Mouse (Mus musculus) heart, embryonic 11.5 days (tissue): ENCODE results near the gene Gm20388. TPM values are rescaled to one million over a fixed set of nuclear protein-coding genes. Genes with fewer than 3 reads are reported as not detected.

ENCODE experiments used
- ATAC-seq: fragments of 200-750 bp; cut with Nextera tagmentation; replicated peaks from 2 replicates; pipeline ENCODE4 v1.8.0; 2017; ENCODE audit warnings: moderate library complexity; ENCODE audit not compliant: insufficient number of reproducible peaks, low FRiP score, low TSS enrichment
- H3K27ac ChIP-seq: fragments of 300-500 bp; sonication (generic); 2 replicates; pipeline ENCODE4 v1.5.1; 2014; ENCODE audit warnings: mild to moderate bottlenecking, low read depth, low read length
- H3K27me3 ChIP-seq: fragments of 300-500 bp; sonication (generic); 2 replicates; pipeline ENCODE4 v1.6.1; 2014; ENCODE audit warnings: mild to moderate bottlenecking, low read length, mixed read lengths; ENCODE audit not compliant: control insufficient read depth, insufficient read depth
- H3K36me3 ChIP-seq: fragments of 300-500 bp; sonication (generic); 2 replicates; pipeline ENCODE4 v1.6.1; 2014; ENCODE audit warnings: mild to moderate bottlenecking, low read length, moderate library complexity, mixed read lengths; ENCODE audit not compliant: control insufficient read depth, insufficient read depth
- H3K4me1 ChIP-seq: fragments of 300-500 bp; sonication (generic); 2 replicates; pipeline ENCODE4 v1.6.1; 2014; ENCODE audit warnings: low read length; ENCODE audit not compliant: control insufficient read depth, insufficient read depth
- H3K4me2 ChIP-seq: fragments of 300-500 bp; sonication (generic); 2 replicates; pipeline ENCODE4 v1.6.1; 2014; ENCODE audit warnings: mild to moderate bottlenecking, moderate library complexity
- H3K4me3 ChIP-seq: fragments of 300-500 bp; sonication (generic); 2 replicates; pipeline ENCODE4 v1.5.1; 2014; ENCODE audit warnings: low read depth, low read length
- H3K9ac ChIP-seq: fragments of 300-500 bp; sonication (generic); 2 replicates; pipeline ENCODE4 v1.6.1; 2014; ENCODE audit warnings: mild to moderate bottlenecking, low read depth, low read length, moderate library complexity
- H3K9me3 ChIP-seq: fragments of 300-500 bp; sonication (generic); replicated peaks from 2 replicates; pipeline ENCODE4 v1.6.1; 2016; ENCODE audit warnings: low read length; ENCODE audit not compliant: control insufficient read depth
- WGBS: fragments of 180-500 bp; shearing (Covaris S2); extraction: QIAGEN DNeasy Blood & Tissue Kit; methylation state at CpG from one replicate; pipeline ENCODE4 v1.1.7; 2014; ENCODE audit not compliant: insufficient replicate concordance; 5-methylcytosine and 5-hydroxymethylcytosine counted together
- polyA plus RNA-seq: library from polyadenylated mRNA; unstranded; fragments of >200 nt; fragmentation: Nextera tagmentation; extraction: Ambion mirVana; gene quantifications from 2 replicates; pipeline ENCODE4 v1.2.1, GENCODE M21; 2014

The Gm20388 gene
- polyA plus RNA-seq, 1 experiment from 2014 or later = 6.4 TPM

DNA sequence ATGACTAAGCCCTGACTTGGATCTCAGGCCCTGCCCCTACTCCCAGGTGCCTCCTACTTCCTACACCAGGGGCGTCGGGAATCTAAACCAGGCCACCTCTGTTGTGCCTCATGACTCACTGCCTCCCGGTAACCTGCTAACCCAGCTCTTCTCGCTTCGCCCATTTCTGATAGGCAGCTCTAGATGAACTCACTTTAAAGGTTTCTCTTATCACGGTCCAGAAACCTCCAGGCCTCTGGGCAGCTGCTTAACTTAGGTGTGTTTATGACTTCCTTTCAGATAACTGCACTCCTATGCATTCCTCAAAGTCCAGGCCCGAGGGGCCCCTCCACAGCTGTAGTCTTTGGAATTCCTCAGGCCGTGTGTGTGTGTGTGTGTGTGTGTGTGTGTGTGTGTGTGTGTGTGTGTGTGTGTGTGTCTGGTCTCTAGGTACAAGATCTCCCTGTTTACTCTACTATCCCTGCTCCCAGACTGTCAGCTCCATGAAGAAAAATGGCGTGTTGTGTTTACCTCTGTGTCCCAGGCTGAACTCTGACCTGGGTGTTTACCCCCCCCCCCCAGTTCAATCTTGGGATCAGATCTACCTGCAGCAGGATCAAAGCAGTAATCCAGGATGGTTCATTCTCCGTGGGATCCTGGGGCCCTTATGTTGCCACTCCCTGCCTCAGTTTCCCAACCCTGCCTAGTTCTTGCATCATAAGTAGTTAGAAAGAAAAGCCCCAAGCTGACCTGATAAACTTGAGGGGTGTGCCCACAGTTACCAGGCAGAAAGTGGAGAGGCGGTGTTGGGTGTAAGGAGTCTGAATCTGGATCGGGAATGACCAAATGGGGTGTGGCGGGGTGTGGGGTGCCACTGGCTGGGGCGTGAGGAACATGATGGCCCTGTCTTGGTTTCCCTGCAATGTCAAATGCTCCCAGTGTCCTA, 2725.5 kb downstream of the Gm20388 start:
- WGBS = 34% methylated on average over 14 of the region's 14 CpGs
- H3K4me3 ChIP-seq = no peak overlapping the region
- no peak overlapping the region for H3K9ac ChIP-seq
- 0 out of 2 replicates have a peak, but pooled peaks have one; percentile 31 for ATAC-seq
- H3K36me3 ChIP-seq = no peaks in the 10 kb centered on the region; the same call in 1 of the 2 replicates
- no peak overlapping the region for H3K4me2 ChIP-seq
- H3K9me3 ChIP-seq = no peaks in the 10 kb centered on the region
- H3K27me3 ChIP-seq = no peaks in the 10 kb centered on the region
- H3K4me1 ChIP-seq = peaks cover 31% of the 10 kb centered on the region
- H3K27ac ChIP-seq = no peak overlapping the region; the same call in 1 of the 2 replicates

DNA sequence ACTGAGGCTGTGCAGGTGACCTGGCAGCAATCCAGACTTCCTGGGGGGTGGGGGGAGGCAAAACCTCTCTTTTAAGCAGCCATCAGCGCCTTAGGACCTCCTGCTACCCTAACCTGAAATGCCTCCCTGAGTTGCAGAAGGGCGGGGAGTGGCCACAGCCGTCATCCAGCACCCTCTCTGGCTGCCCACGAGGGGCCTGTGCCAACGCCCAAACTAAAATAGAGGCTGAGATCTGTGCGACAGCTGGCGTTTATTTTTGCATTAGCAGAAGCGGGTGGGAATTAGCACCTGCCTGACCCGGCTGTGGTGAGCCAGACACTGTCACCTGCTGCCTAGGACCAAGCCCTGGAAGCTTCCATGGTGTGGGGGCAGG, 2726.1 kb downstream of the Gm20388 start:
- Histone ChIP-seq H3K4me2 (no peak overlapping the region), H3K4me3 (no peak overlapping the region), H3K9me3 (no peaks in the 10 kb centered on the region), H3K36me3 (no peaks in the 10 kb centered on the region; the same call in 1 of the 2 replicates), H3K9ac (no peak overlapping the region), H3K4me1 (peaks cover 31% of the 10 kb centered on the region), H3K27me3 (no peaks in the 10 kb centered on the region), H3K27ac (no peak overlapping the region)
- ATAC-seq = no peak
- WGBS = 52% methylated on average over 9 of the region's 9 CpGs

DNA sequence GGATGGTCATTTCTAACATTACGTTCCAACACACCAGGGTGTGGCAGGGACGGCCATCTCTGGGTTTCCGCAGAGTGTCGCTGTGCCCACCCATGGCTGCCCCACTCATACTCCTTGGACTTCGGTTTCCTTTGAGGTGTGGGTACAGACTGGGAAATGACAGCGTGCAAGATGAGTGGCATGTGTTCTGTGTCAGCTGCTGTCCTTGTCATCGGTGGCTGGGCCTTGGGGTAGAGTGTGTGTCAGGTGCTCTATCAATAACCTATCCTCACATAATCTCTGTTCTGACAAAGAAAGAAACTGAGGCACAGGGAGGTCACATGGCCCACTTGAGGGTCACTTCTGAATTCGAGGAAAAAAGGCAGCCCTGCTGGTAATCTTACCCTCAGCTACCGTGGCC, 2726.6 kb downstream of the Gm20388 start:
- no peak overlapping the region for H3K27ac ChIP-seq
- H3K4me2 ChIP-seq = no peak overlapping the region
- H3K9me3 ChIP-seq = no peaks in the 10 kb centered on the region
- ATAC-seq = no peak
- peaks cover 31% of the 10 kb centered on the region for H3K4me1 ChIP-seq
- WGBS = 82% methylated on average over 9 of the region's 9 CpGs
- H3K27me3 ChIP-seq = no peaks in the 10 kb centered on the region
- H3K4me3 ChIP-seq = no peak overlapping the region
- H3K36me3 ChIP-seq = no peaks in the 10 kb centered on the region; the same call in 1 of the 2 replicates
- H3K9ac ChIP-seq = no peak overlapping the region

DNA sequence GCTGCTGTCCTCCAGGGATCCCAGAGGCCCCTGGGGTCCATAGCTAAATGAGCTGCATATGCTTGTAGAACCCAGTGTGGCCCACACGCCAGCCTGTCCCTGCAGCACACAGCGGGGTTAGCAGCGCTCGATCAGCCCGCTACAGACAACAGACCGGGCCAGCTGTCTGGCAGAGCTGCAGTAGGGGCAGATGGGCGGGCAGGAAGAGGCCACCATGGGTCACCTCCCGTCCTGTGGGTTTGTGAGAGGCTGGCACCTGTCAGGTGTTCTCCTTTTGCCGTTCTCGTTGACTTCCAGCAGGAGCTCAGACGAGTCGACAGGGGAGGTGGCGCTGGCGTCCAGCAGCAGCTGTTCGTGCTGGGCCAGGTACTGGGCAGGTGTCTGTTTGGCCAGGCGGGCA, 2728.0 kb downstream of the Gm20388 start:
- peaks cover 31% of the 10 kb centered on the region for H3K4me1 ChIP-seq
- no peak overlapping the region for H3K4me2 ChIP-seq
- no peak for ATAC-seq

DNA sequence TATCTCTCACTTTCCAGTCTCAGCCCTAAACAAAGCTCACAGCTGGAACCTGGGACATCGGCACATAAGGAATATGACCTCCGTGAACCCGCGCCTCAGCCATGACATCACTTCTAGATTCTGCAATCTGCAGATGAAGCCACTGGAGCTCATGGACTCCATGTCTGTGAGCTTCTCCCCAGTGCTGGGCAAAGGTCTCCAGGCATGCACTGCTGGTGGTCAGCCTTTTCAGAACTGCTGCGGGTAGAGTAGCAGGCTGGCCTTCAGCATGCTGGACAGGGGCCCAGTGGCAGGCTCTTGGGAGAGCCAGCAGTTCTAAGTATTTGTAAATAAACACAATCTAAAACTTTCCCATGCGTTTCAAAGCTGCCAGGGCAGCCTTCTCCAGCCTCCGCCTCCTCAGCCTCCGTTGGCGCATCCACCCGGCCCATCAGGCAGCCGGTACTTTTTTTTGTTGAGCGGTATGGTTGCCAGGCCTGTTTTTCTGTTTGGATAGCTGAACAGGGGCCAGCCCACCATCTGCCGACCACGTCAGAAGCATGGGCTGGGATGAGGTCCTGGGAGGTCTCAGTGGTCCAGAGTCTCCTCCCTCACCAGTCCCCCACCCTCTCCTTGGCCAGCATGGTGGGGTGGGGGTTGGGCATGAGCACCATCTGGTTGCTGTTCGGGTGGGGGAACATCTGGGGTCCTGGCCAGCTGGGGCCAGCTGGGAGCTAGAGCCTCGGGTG, 2729.0 kb downstream of the Gm20388 start:
- 41% methylated on average over 16 of the region's 16 CpGs for WGBS
- H3K27me3 ChIP-seq = no peaks in the 10 kb centered on the region
- no peak for ATAC-seq
- no peak overlapping the region for H3K4me2 ChIP-seq
- no peak overlapping the region for H3K27ac ChIP-seq
- no peak overlapping the region for H3K4me3 ChIP-seq
- H3K9ac ChIP-seq = no peak overlapping the region
- H3K9me3 ChIP-seq = no peaks in the 10 kb centered on the region
- H3K4me1 ChIP-seq = peaks cover 38% of the 10 kb centered on the region
- H3K36me3 ChIP-seq = no peaks in the 10 kb centered on the region; the same call in 1 of the 2 replicates

More for the DNA sequence above, 2728.0 kb downstream of the Gm20388 start:
- Histone ChIP-seq H3K9me3 (no peaks in the 10 kb centered on the region), H3K4me3 (no peak overlapping the region), H3K27ac (no peak overlapping the region), H3K27me3 (no peaks in the 10 kb centered on the region), H3K36me3 (no peaks in the 10 kb centered on the region; the same call in 1 of the 2 replicates), H3K9ac (no peak overlapping the region)
- WGBS = 84% methylated on average over 16 of the region's 16 CpGs

DNA sequence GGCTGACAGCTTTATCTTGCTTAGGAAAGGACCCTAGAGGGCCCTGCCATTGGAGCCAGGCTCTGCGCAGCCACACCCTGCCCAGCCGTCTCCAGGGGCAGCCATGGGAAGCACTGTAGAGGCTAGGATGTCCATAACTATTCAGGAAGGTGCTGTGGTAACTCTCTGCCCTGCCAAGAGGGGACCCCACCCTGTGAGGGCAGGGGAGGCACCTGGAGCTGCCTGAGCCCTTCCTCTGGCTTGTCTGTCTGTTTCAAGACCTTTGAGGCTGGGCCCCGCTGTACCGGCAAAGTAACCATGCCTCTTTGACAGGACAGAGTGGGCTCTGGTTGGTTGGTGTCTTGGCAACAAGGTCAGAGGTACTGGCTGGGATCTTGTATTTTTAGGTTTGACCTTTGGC, 2730.2 kb downstream of the Gm20388 start:
- Histone ChIP-seq H3K27ac (no peak overlapping the region), H3K9me3 (no peaks in the 10 kb centered on the region), H3K4me2 (no peak overlapping the region), H3K4me1 (peaks cover 31% of the 10 kb centered on the region), H3K27me3 (no peaks in the 10 kb centered on the region), H3K9ac (no peak overlapping the region), H3K4me3 (no peak overlapping the region), H3K36me3 (no peaks in the 10 kb centered on the region; the same call in 1 of the 2 replicates)
- WGBS = 70% methylated on average over 4 of the region's 4 CpGs
- no peak for ATAC-seq

DNA sequence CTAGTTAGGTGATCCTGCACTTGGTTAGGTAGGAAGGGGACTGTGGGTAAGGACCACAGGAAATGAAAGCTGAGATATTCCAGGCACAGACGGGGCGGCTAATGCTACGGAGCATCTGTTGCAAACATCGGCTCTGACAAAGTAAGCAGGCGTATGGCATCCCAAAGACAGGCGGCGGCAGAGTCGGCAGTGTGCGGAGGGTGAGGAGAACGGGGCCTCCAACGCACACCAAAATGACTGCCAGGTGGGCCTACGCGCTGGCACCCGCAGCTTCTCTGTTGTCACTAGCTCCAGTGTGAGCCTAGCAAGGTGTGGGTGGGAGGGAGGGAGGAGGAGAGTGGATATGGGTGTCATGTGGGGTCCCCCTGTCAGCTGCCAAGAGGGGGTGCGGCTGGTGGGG, 2730.8 kb downstream of the Gm20388 start:
- WGBS = 80% methylated on average over 15 of the region's 15 CpGs
- no peak overlapping the region for H3K9ac ChIP-seq
- H3K27ac ChIP-seq = no peak overlapping the region
- H3K27me3 ChIP-seq = no peaks in the 10 kb centered on the region
- H3K9me3 ChIP-seq = no peaks in the 10 kb centered on the region
- no peak for ATAC-seq
- H3K4me1 ChIP-seq = peaks cover 31% of the 10 kb centered on the region
- no peaks in the 10 kb centered on the region; the same call in 1 of the 2 replicates for H3K36me3 ChIP-seq
- H3K4me2 ChIP-seq = no peak overlapping the region
- no peak overlapping the region for H3K4me3 ChIP-seq

DNA sequence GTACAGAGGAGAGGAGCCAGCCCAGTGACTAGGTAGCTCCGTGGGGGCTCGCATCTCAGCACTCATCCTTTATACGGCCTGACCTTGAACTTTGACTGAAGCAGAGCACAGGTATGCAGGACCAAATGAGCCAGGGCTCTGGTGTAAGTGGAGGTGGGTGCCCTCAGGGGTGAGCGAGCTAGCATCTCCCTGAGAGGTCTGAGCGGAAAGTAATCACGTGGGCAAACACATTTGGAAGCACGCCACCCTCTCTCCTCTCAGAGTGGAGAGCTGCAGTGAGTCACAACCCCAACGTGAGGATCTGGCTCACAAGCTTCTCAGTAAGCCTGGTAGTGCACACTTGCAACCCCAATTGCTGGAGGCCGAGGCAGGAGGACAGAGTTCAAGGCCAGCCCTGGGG, 2731.4 kb downstream of the Gm20388 start:
- Histone ChIP-seq H3K27ac (no peak overlapping the region), H3K27me3 (no peaks in the 10 kb centered on the region), H3K4me3 (no peak overlapping the region), H3K4me1 (peaks cover 31% of the 10 kb centered on the region), H3K4me2 (no peak overlapping the region), H3K9ac (no peak overlapping the region), H3K36me3 (no peaks in the 10 kb centered on the region), H3K9me3 (no peaks in the 10 kb centered on the region)
- WGBS = 60% methylated on average over 9 of the region's 9 CpGs
- no peak for ATAC-seq
